Comparison of ENCODE assay signal across 7 mouse cellular contexts in genomic region chr11:102605553-102606416, GRCm38 (mm10). TPM values are rescaled to one million over a fixed set of nuclear protein-coding genes. Genes with fewer than 3 reads are reported as not detected.
DNase-seq lines count a peak whose midpoint lies in the region; ATAC-seq lines count a peak whose summit lies in the region.

No protein-coding gene starts in this region.

- H3K36me3 ChIP-seq in embryonic facial prominence, embryonic 12.5 days: peaks cover 7% of the 10 kb centered on the region; the same call in 1 of the 2 replicates
- no peaks in the 10 kb centered on the region for H3K36me3 ChIP-seq in hindbrain, embryonic 12.5 days
- no peaks in the 10 kb centered on the region for H3K36me3 ChIP-seq in liver, embryonic 16.5 days (ENCODE audit: control insufficient read depth, insufficient read depth)
- no peaks in the 10 kb centered on the region; the same call in 1 of the 2 replicates for H3K36me3 ChIP-seq in stomach, embryonic 14.5 days (ENCODE audit: control insufficient read depth, insufficient read depth, low read length)

- peak overlapping the region; percentile 100 for H3K27ac ChIP-seq in embryonic facial prominence, embryonic 12.5 days
- peak overlapping the region; percentile 97 for H3K27ac ChIP-seq in hindbrain, embryonic 12.5 days
- H3K27ac ChIP-seq in liver, embryonic 16.5 days (ENCODE audit: low read length): no peak overlapping the region
- H3K27ac ChIP-seq in stomach, embryonic 14.5 days (ENCODE audit: low read length): peak overlapping the region; percentile 95

- peak overlapping the region; percentile 100 for H3K9ac ChIP-seq in embryonic facial prominence, embryonic 12.5 days
- peak overlapping the region; percentile 94 for H3K9ac ChIP-seq in hindbrain, embryonic 12.5 days
- H3K9ac ChIP-seq in liver, embryonic 16.5 days (ENCODE audit: low read depth, low read length): no peak overlapping the region
- peak overlapping the region; percentile 97 for H3K9ac ChIP-seq in stomach, embryonic 14.5 days (replicated peaks; ENCODE audit: low read depth, low read length)

- 0 out of 2 replicates have a peak, but pooled peaks cover 3% of the 10 kb centered on the region for H3K27me3 ChIP-seq in embryonic facial prominence, embryonic 12.5 days
- peaks cover 5% of the 10 kb centered on the region; the same call in 1 of the 2 replicates for H3K27me3 ChIP-seq in hindbrain, embryonic 12.5 days
- peaks cover 76% of the 10 kb centered on the region for H3K27me3 ChIP-seq in liver, embryonic 16.5 days (ENCODE audit: control insufficient read depth, insufficient read depth, low read depth, low read length)
- no peaks in the 10 kb centered on the region for H3K27me3 ChIP-seq in stomach, embryonic 14.5 days (ENCODE audit: control insufficient read depth, insufficient read depth, low read length)

- H3K4me1 ChIP-seq in embryonic facial prominence, embryonic 12.5 days: peaks cover 34% of the 10 kb centered on the region
- H3K4me1 ChIP-seq in hindbrain, embryonic 12.5 days: peaks cover 50% of the 10 kb centered on the region
- H3K4me1 ChIP-seq in liver, embryonic 16.5 days (ENCODE audit: control insufficient read depth, low read depth, low read length): no peaks in the 10 kb centered on the region; the same call in 1 of the 2 replicates
- H3K4me1 ChIP-seq in stomach, embryonic 14.5 days (ENCODE audit: control insufficient read depth, insufficient read depth, low read length): peaks cover 30% of the 10 kb centered on the region

- WGBS in embryonic facial prominence, embryonic 12.5 days: under 1% methylated on average over 62 of the region's 62 CpGs
- WGBS in hindbrain, embryonic 12.5 days: 1% methylated on average over 62 of the region's 62 CpGs
- 4% methylated on average over 62 of the region's 62 CpGs for WGBS in liver, embryonic 16.5 days (ENCODE audit: insufficient replicate concordance)
- under 1% methylated on average over 62 of the region's 62 CpGs for WGBS in stomach, embryonic 14.5 days

- peak; percentile 39 for DNase-seq in ovary, postnatal 14 days (ENCODE audit: low spot score)
- DNase-seq in ovary, adult 18-20 months (ENCODE audit: low spot score): no peak
- DNase-seq in thymus, postnatal 36 days: no peak

- ATAC-seq in embryonic facial prominence, embryonic 12.5 days (ENCODE audit: insufficient number of reproducible peaks, insufficient read depth, low FRiP score, low TSS enrichment): no peak
- no peak for ATAC-seq in hindbrain, embryonic 12.5 days (ENCODE audit: low FRiP score)
- no peak for ATAC-seq in liver, embryonic 16.5 days (ENCODE audit: low read depth)
- ATAC-seq in stomach, embryonic 14.5 days (ENCODE audit: insufficient number of reproducible peaks, insufficient read depth, low FRiP score, low read depth): no peak

- H3K4me2 ChIP-seq in embryonic facial prominence, embryonic 12.5 days (replicated peaks): peak overlapping the region; percentile 79
- peak overlapping the region; percentile 79 for H3K4me2 ChIP-seq in hindbrain, embryonic 12.5 days (replicated peaks)
- H3K4me2 ChIP-seq in liver, embryonic 16.5 days (ENCODE audit: low read depth, low read length): peak overlapping the region; percentile 55; the same call in 1 of the 2 replicates
- peak overlapping the region; percentile 88 for H3K4me2 ChIP-seq in stomach, embryonic 14.5 days (replicated peaks; ENCODE audit: low read depth, low read length)

- H3K9me3 ChIP-seq in embryonic facial prominence, embryonic 12.5 days: no peaks in the 10 kb centered on the region
- no peaks in the 10 kb centered on the region for H3K9me3 ChIP-seq in hindbrain, embryonic 12.5 days (replicated peaks)
- no peaks in the 10 kb centered on the region for H3K9me3 ChIP-seq in liver, embryonic 16.5 days (replicated peaks; ENCODE audit: control insufficient read depth, low read length)
- no peaks in the 10 kb centered on the region for H3K9me3 ChIP-seq in stomach, embryonic 14.5 days (ENCODE audit: control insufficient read depth, low read depth, low read length)

- peak overlapping the region; percentile 96 for H3K4me3 ChIP-seq in embryonic facial prominence, embryonic 12.5 days
- peak overlapping the region; percentile 73 for H3K4me3 ChIP-seq in hindbrain, embryonic 12.5 days
- peak overlapping the region; percentile 49; the same call in 1 of the 2 replicates for H3K4me3 ChIP-seq in liver, embryonic 16.5 days (ENCODE audit: low read depth, low read length)
- H3K4me3 ChIP-seq in stomach, embryonic 14.5 days (ENCODE audit: low read depth, low read length): peak overlapping the region; percentile 90

RNA-seq across cellular contexts. Expression of gene Fzd2, which starts 1.6 kb away (rescaled TPM):
- polyA plus RNA-seq in embryonic facial prominence, embryonic 12.5 days (2016; fragmentation: Nextera tagmentation; extraction: Ambion mirVana): 93.6 and 97.8 TPM in 2 replicates
- 39.9 and 40.8 TPM in 2 replicates for polyA plus RNA-seq in hindbrain, embryonic 12.5 days (2016; fragmentation: Nextera tagmentation; extraction: Ambion mirVana)
- 0.29 and 0.54 TPM in 2 replicates for polyA plus RNA-seq in liver, embryonic 16.5 days (2015; fragmentation: Nextera tagmentation; extraction: Ambion mirVana)
- 30.5 and 30.6 TPM in 2 replicates for polyA plus RNA-seq in stomach, embryonic 14.5 days (2014; fragmentation: Nextera tagmentation; extraction: Ambion mirVana)

RNA-seq across cellular contexts. Expression of gene Gm11627, which starts 26.5 kb away (rescaled TPM):
- polyA plus RNA-seq in embryonic facial prominence, embryonic 12.5 days (2016; fragmentation: Nextera tagmentation; extraction: Ambion mirVana): 11.8 and 12.3 TPM in 2 replicates
- 4.3 and 4.8 TPM in 2 replicates for polyA plus RNA-seq in hindbrain, embryonic 12.5 days (2016; fragmentation: Nextera tagmentation; extraction: Ambion mirVana)
- 0.26 and 0.35 TPM in 2 replicates for polyA plus RNA-seq in liver, embryonic 16.5 days (2015; fragmentation: Nextera tagmentation; extraction: Ambion mirVana)
- 15.9 and 18.9 TPM in 2 replicates for polyA plus RNA-seq in stomach, embryonic 14.5 days (2014; fragmentation: Nextera tagmentation; extraction: Ambion mirVana)

RNA-seq across cellular contexts. Expression of gene Gpatch8, which starts 49.6 kb away (rescaled TPM):
- polyA plus RNA-seq in embryonic facial prominence, embryonic 12.5 days (2016; fragmentation: Nextera tagmentation; extraction: Ambion mirVana): 68.7 and 69.1 TPM in 2 replicates
- polyA plus RNA-seq in hindbrain, embryonic 12.5 days (2016; fragmentation: Nextera tagmentation; extraction: Ambion mirVana): 74.6 and 76.7 TPM in 2 replicates
- polyA plus RNA-seq in liver, embryonic 16.5 days (2015; fragmentation: Nextera tagmentation; extraction: Ambion mirVana): 17.3 and 18.6 TPM in 2 replicates
- 55.4 and 64.7 TPM in 2 replicates for polyA plus RNA-seq in stomach, embryonic 14.5 days (2014; fragmentation: Nextera tagmentation; extraction: Ambion mirVana)

RNA-seq across cellular contexts. Expression of gene Meioc, which starts 57.7 kb away (rescaled TPM):
- polyA plus RNA-seq in embryonic facial prominence, embryonic 12.5 days (2016; fragmentation: Nextera tagmentation; extraction: Ambion mirVana): 0.65 and 1.3 TPM in 2 replicates
- polyA plus RNA-seq in hindbrain, embryonic 12.5 days (2016; fragmentation: Nextera tagmentation; extraction: Ambion mirVana): 0.82 and 1.1 TPM in 2 replicates
- 0.05 TPM in 1 of 2 replicates, not detected in the other for polyA plus RNA-seq in liver, embryonic 16.5 days (2015; fragmentation: Nextera tagmentation; extraction: Ambion mirVana)
- polyA plus RNA-seq in stomach, embryonic 14.5 days (2014; fragmentation: Nextera tagmentation; extraction: Ambion mirVana): 0.80 and 1.2 TPM in 2 replicates

Comparison
In these comparisons a context has a peak if more than half of its experiments do, and no peak if none do; other contexts are left out.
1. RNA of gene Fzd2, which starts 1.6 kb away (polyA plus RNA-seq): 93.6 to 97.8 TPM in embryonic facial prominence, embryonic 12.5 days, 39.9 to 40.8 TPM in hindbrain, embryonic 12.5 days and 30.5 to 30.6 TPM in stomach, embryonic 14.5 days; 0.29 to 0.54 TPM in liver, embryonic 16.5 days; every median in the first group is over 10 times any median in the second.
2. Peak in every context shown above with its lines, with median percentiles within 50 percentile points of each other: H3K4me2 ChIP-seq and H3K4me3 ChIP-seq.